In the genomic region with DNA sequence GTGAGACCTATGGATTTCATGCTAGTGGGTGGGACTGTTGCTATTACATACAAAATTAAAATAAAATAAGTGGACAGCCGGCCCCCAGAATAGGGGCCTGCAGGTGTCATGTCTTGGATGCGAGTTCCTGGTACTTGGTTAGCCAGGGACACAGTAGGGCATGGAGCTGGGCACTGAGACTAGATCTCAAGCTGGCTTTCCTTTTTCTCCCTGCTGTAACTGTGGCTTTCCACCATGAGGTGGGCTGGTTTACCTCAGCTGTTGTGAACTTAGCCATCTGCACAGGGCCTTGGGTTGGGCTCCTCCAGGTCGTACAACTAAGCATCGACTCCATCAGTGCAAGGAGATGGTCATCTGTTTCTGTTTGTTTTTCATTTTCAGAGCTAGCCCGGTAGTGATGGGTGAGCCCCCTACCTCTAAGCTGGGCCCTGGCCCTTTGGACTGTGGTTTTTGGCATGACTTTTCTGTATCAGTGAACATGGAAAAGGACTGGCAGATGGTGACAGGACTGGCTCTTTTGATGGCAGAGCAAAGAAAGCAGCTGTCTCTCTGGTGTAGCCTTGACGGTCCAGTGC, we compare ENCODE assay signal across 8 mouse cellular contexts. TPM values are rescaled to one million over a fixed set of nuclear protein-coding genes. Genes with fewer than 3 reads are reported as not detected.
DNase-seq lines count a peak whose midpoint lies in the region; ATAC-seq lines count a peak whose summit lies in the region.

No protein-coding gene starts in this region.

- no peak overlapping the region for H3K27ac ChIP-seq in heart, embryonic 10.5 days
- H3K27ac ChIP-seq in forebrain, embryonic 13.5 days = no peak overlapping the region
- H3K27ac ChIP-seq in liver, embryonic 15.5 days (replicated peaks) = no peak overlapping the region

- DNase-seq in heart, embryonic 10.5 days (ENCODE audit: low spot score) = no peak
- DNase-seq in heart, postnatal 36 days = no peak
- DNase-seq in 3T3-L1 (ENCODE audit: low read depth, low spot score) = peak; percentile 10
- no peak for DNase-seq in right cerebral cortex, postnatal 25 days

- H3K4me2 ChIP-seq in forebrain, embryonic 13.5 days = peak overlapping the region; percentile 63
- peak overlapping the region; percentile 97 for H3K4me2 ChIP-seq in liver, embryonic 15.5 days

- peaks cover 21% of the 10 kb centered on the region for H3K4me1 ChIP-seq in heart, embryonic 10.5 days
- H3K4me1 ChIP-seq in forebrain, embryonic 13.5 days = peaks cover 37% of the 10 kb centered on the region
- H3K4me1 ChIP-seq in liver, embryonic 15.5 days (replicated peaks) = peaks cover 51% of the 10 kb centered on the region

- no peaks in the 10 kb centered on the region for H3K9me3 ChIP-seq in heart, embryonic 10.5 days
- H3K9me3 ChIP-seq in forebrain, embryonic 13.5 days (replicated peaks) = no peaks in the 10 kb centered on the region
- no peaks in the 10 kb centered on the region for H3K9me3 ChIP-seq in liver, embryonic 15.5 days (replicated peaks)

- no peaks in the 10 kb centered on the region for H3K27me3 ChIP-seq in heart, embryonic 10.5 days (ENCODE audit: insufficient read depth, poor library complexity, severe bottlenecking)
- H3K27me3 ChIP-seq in forebrain, embryonic 13.5 days = peaks cover 42% of the 10 kb centered on the region
- peaks cover 7% of the 10 kb centered on the region for H3K27me3 ChIP-seq in liver, embryonic 15.5 days

- 71% methylated on average over 6 of the region's 6 CpGs for WGBS in heart, embryonic 10.5 days
- 59% methylated on average over 6 of the region's 6 CpGs for WGBS in forebrain, embryonic 13.5 days
- 76% methylated on average over 6 of the region's 6 CpGs for WGBS in liver, embryonic 15.5 days (ENCODE audit: insufficient replicate concordance)

- H3K9ac ChIP-seq in forebrain, embryonic 13.5 days = peak overlapping the region; percentile 53; the same call in 1 of the 2 replicates
- H3K9ac ChIP-seq in liver, embryonic 15.5 days = peak overlapping the region; percentile 55; the same call in 1 of the 2 replicates

- H3K36me3 ChIP-seq in heart, embryonic 10.5 days = no peaks in the 10 kb centered on the region
- no peaks in the 10 kb centered on the region for H3K36me3 ChIP-seq in forebrain, embryonic 13.5 days (ENCODE audit: poor library complexity, severe bottlenecking)
- no peaks in the 10 kb centered on the region for H3K36me3 ChIP-seq in liver, embryonic 15.5 days (replicated peaks)

- ATAC-seq in forebrain, embryonic 13.5 days = no peak
- ATAC-seq in liver, embryonic 15.5 days (ENCODE audit: insufficient read depth) = no peak
- ATAC-seq in inflammation-experienced regulatory T-cells, adult 6 months = no peak
- ATAC-seq in activated CD4-positive, CD25-positive, alpha-beta regulatory T cell, adult 4 months = no peak

- intact Hi-C loops in heart, postnatal 36 days (cut with DNase I) = loop anchor here (5.0 kb wide), 1 partner anchor 146 kb away; no protein-coding TSS in a partner anchor

- H3K4me3 ChIP-seq in heart, embryonic 10.5 days = peak overlapping the region; percentile 69
- peak overlapping the region; percentile 43; the same call in 1 of the 2 replicates for H3K4me3 ChIP-seq in forebrain, embryonic 13.5 days
- H3K4me3 ChIP-seq in liver, embryonic 15.5 days (replicated peaks) = peak overlapping the region; percentile 65

RNA-seq across cellular contexts. Expression of a gene that starts 3.8 kb away (rescaled TPM):
- polyA plus RNA-seq in heart, embryonic 10.5 days (2016; fragmentation: Nextera tagmentation; extraction: Ambion mirVana) = 4.6 and 6.1 TPM in 2 replicates
- total RNA-seq in heart, postnatal 36 days (2021) = 10 to 100 TPM; 11.1 to 11.7 TPM
- polyA plus RNA-seq in forebrain, embryonic 13.5 days (2015; fragmentation: Nextera tagmentation; extraction: Ambion mirVana) = 3.0 and 3.6 TPM in 2 replicates
- polyA plus RNA-seq in liver, embryonic 15.5 days (2015; fragmentation: Nextera tagmentation; extraction: Ambion mirVana) = 1.7 and 1.8 TPM in 2 replicates
- polyA plus RNA-seq in inflammation-experienced regulatory T-cells, adult 6 months (2017; shearing (Covaris generic)) = 1 to 10 TPM; 1.7 to 2.4 (median 2.3) TPM
- 1 to 10 TPM; 1.2 to 2.2 TPM for polyA plus RNA-seq in activated CD4-positive, CD25-positive, alpha-beta regulatory T cell, adult 4 months (2017; shearing (Covaris generic))

RNA-seq across cellular contexts. Expression of a gene that starts 5.5 kb away (rescaled TPM):
- polyA plus RNA-seq in heart, embryonic 10.5 days (2016; fragmentation: Nextera tagmentation; extraction: Ambion mirVana) = 3.8 and 4.3 TPM in 2 replicates
- total RNA-seq in heart, postnatal 36 days (2021) = 1 to 10 TPM in 1 of 2 experiments, under 1 TPM in 1; 0.75 to 1.1 TPM
- polyA plus RNA-seq in forebrain, embryonic 13.5 days (2015; fragmentation: Nextera tagmentation; extraction: Ambion mirVana) = 11.6 and 13.1 TPM in 2 replicates
- 0.22 TPM in 2 replicates for polyA plus RNA-seq in liver, embryonic 15.5 days (2015; fragmentation: Nextera tagmentation; extraction: Ambion mirVana)
- polyA plus RNA-seq in inflammation-experienced regulatory T-cells, adult 6 months (2017; shearing (Covaris generic)) = under 1 TPM in 2 of 3 experiments, not detected in 1; 0.50 to 0.57 TPM
- polyA plus RNA-seq in activated CD4-positive, CD25-positive, alpha-beta regulatory T cell, adult 4 months (2017; shearing (Covaris generic)) = under 1 TPM; 0.22 to 0.29 TPM

RNA-seq across cellular contexts. Expression of a gene that starts 42.7 kb away (rescaled TPM):
- 83.6 and 94.5 TPM in 2 replicates for polyA plus RNA-seq in heart, embryonic 10.5 days (2016; fragmentation: Nextera tagmentation; extraction: Ambion mirVana)
- 10 to 100 TPM; 34.2 to 34.8 TPM for total RNA-seq in heart, postnatal 36 days (2021)
- polyA plus RNA-seq in forebrain, embryonic 13.5 days (2015; fragmentation: Nextera tagmentation; extraction: Ambion mirVana) = 70.9 and 76.6 TPM in 2 replicates
- polyA plus RNA-seq in liver, embryonic 15.5 days (2015; fragmentation: Nextera tagmentation; extraction: Ambion mirVana) = 49.9 and 56.6 TPM in 2 replicates
- polyA plus RNA-seq in inflammation-experienced regulatory T-cells, adult 6 months (2017; shearing (Covaris generic)) = 10 to 100 TPM; 38.4 to 45.4 (median 43.2) TPM
- 10 to 100 TPM; 34.1 to 38.1 TPM for polyA plus RNA-seq in activated CD4-positive, CD25-positive, alpha-beta regulatory T cell, adult 4 months (2017; shearing (Covaris generic))

RNA-seq across cellular contexts. Expression of a gene that starts 42.8 kb away (rescaled TPM):
- polyA plus RNA-seq in heart, embryonic 10.5 days (2016; fragmentation: Nextera tagmentation; extraction: Ambion mirVana) = 3.9 and 4.1 TPM in 2 replicates
- total RNA-seq in heart, postnatal 36 days (2021) = 1 to 10 TPM; 5.1 to 5.6 TPM
- 5.4 and 6.9 TPM in 2 replicates for polyA plus RNA-seq in forebrain, embryonic 13.5 days (2015; fragmentation: Nextera tagmentation; extraction: Ambion mirVana)
- polyA plus RNA-seq in liver, embryonic 15.5 days (2015; fragmentation: Nextera tagmentation; extraction: Ambion mirVana) = 1.6 and 1.8 TPM in 2 replicates
- polyA plus RNA-seq in inflammation-experienced regulatory T-cells, adult 6 months (2017; shearing (Covaris generic)) = 1 to 10 TPM in 2 of 3 experiments, under 1 TPM in 1; 0.88 to 1.6 (median 1.4) TPM
- polyA plus RNA-seq in activated CD4-positive, CD25-positive, alpha-beta regulatory T cell, adult 4 months (2017; shearing (Covaris generic)) = 1 to 10 TPM in 1 of 2 experiments, under 1 TPM in 1; 0.61 to 1.2 TPM
